Mouse (Mus musculus) monocyte, adult 5-6 weeks (primary cell): ENCODE results near the gene Gm28919. TPM values are rescaled to one million over a fixed set of nuclear protein-coding genes. Genes with fewer than 3 reads are reported as not detected.
"Not testable (repeated sequence)": the region's sequence is repeated elsewhere in the genome, so short reads cannot be mapped to it uniquely, and the experiment has no call there.

ENCODE experiments used
- ATAC-seq: fragments of 153-309, 156-312 bp; replicated peaks from 2 replicates; pipeline ENCODE4 v1.8.0; 2017; ENCODE audit warnings: mild to moderate bottlenecking; ENCODE audit not compliant: low TSS enrichment, insufficient number of reproducible peaks, severe bottlenecking, poor library complexity, low FRiP score
- total RNA-seq: library from RNA; stranded (forward); fragments of 200-1000, 200-491, 200-594 nt; gene quantifications from 3 replicates; pipeline ENCODE4 v1.2.3, GENCODE M21; 2017

The Gm28919 gene
- total RNA-seq: not detected in 3 replicates

GRCm38 (mm10) chrY:6583246-6583645, at the start of gene Gm28919:
Gm28919 (plus strand) TSS chrY:6583546.
- ATAC-seq: not testable (repeated sequence)

Other genes with a start within 250 kb of the Gm28919 start
- not detected in 3 replicates for gene Gm21719, start 99.3 kb downstream of the Gm28919 start, total RNA-seq